8 mouse cellular contexts compared by ENCODE assay signal in genomic region chr11:49961098-49961740, GRCm38 (mm10). TPM values are rescaled to one million over a fixed set of nuclear protein-coding genes. Genes with fewer than 3 reads are reported as not detected.
DNase-seq lines count a peak whose midpoint lies in the region; ATAC-seq lines count a peak whose summit lies in the region.

No protein-coding gene starts in this region.

- no peaks in the 10 kb centered on the region for H3K36me3 ChIP-seq in forebrain, embryonic 12.5 days (replicated peaks)
- H3K36me3 ChIP-seq in liver, embryonic 11.5 days (ENCODE audit: control insufficient read depth, insufficient read depth, low read length), result no peaks in the 10 kb centered on the region

- H3K4me3 ChIP-seq in forebrain, embryonic 12.5 days (replicated peaks), result no peak overlapping the region
- H3K4me3 ChIP-seq in liver, embryonic 11.5 days (ENCODE audit: low read depth, low read length), result no peak overlapping the region

- no peak overlapping the region for H3K27ac ChIP-seq in forebrain, embryonic 12.5 days
- H3K27ac ChIP-seq in liver, embryonic 11.5 days (ENCODE audit: low read depth, low read length), result no peak overlapping the region

- 36% methylated on average over 10 of the region's 10 CpGs for WGBS in forebrain, embryonic 12.5 days
- WGBS in liver, embryonic 11.5 days, result 32% methylated on average over 10 of the region's 10 CpGs

- DNase-seq in left cerebral cortex, adult 18-20 months (ENCODE audit: low spot score in 2 of 2), result peak; percentile 56 to 75
- DNase-seq in left cerebral cortex, adult 11 months (ENCODE audit: low spot score), result no peak
- peak; percentile 76 for DNase-seq in brain, adult 2 months (ENCODE audit: low read depth, low spot score)
- DNase-seq in hindlimb bud, embryonic 11.5 days (ENCODE audit: extremely low spot score, low read depth, low spot score), result peak; percentile 28
- peak; percentile 81 for DNase-seq in liver, embryonic 11.5 days (ENCODE audit: low spot score)
- peak; percentile 89 for DNase-seq in neural tube, embryonic 10.5 days (ENCODE audit: extremely low spot score, low spot score)
- DNase-seq in testis, postnatal 14 days (ENCODE audit: low spot score), result peak; percentile 44

- no peaks in the 10 kb centered on the region for H3K4me1 ChIP-seq in forebrain, embryonic 12.5 days
- H3K4me1 ChIP-seq in liver, embryonic 11.5 days (replicated peaks; ENCODE audit: control insufficient read depth, insufficient read depth, low read length), result peaks cover 4% of the 10 kb centered on the region; the same call in 1 of the 2 replicates

- 0 out of 2 replicates have a peak, but pooled peaks have one; percentile 27 for ATAC-seq in forebrain, embryonic 12.5 days (ENCODE audit: low FRiP score)
- no peak for ATAC-seq in liver, embryonic 11.5 days (replicated peaks; ENCODE audit: low FRiP score)

- H3K27me3 ChIP-seq in forebrain, embryonic 12.5 days, result peaks cover 8% of the 10 kb centered on the region; the same call in 1 of the 2 replicates
- 0 out of 2 replicates have a peak, but pooled peaks cover 2% of the 10 kb centered on the region for H3K27me3 ChIP-seq in liver, embryonic 11.5 days (replicated peaks; ENCODE audit: control insufficient read depth, insufficient read depth, low read length)

- no peak overlapping the region for H3K9ac ChIP-seq in forebrain, embryonic 12.5 days
- no peak overlapping the region for H3K9ac ChIP-seq in liver, embryonic 11.5 days (ENCODE audit: low read depth, low read length)

- H3K9me3 ChIP-seq in forebrain, embryonic 12.5 days, result no peaks in the 10 kb centered on the region
- no peaks in the 10 kb centered on the region for H3K9me3 ChIP-seq in liver, embryonic 11.5 days (ENCODE audit: control insufficient read depth, low read length)

- H3K4me2 ChIP-seq in forebrain, embryonic 12.5 days, result no peak overlapping the region
- no peak overlapping the region for H3K4me2 ChIP-seq in liver, embryonic 11.5 days

RNA-seq across cellular contexts. Expression of gene Rasgef1c, which starts 59.6 kb away (rescaled TPM):
- 10 to 100 TPM; 33.1 to 40.5 TPM for total RNA-seq in left cerebral cortex, adult 18-20 months (2021)
- polyA plus RNA-seq in forebrain, embryonic 12.5 days (2016; fragmentation: Nextera tagmentation; extraction: Ambion mirVana), result 1.8 and 2.8 TPM in 2 replicates
- not detected in 2 replicates for polyA plus RNA-seq in liver, embryonic 11.5 days (2014; fragmentation: Nextera tagmentation; extraction: Ambion mirVana)
